Mouse (Mus musculus): ENCODE measurements around the gene Wdr24.

DNA sequence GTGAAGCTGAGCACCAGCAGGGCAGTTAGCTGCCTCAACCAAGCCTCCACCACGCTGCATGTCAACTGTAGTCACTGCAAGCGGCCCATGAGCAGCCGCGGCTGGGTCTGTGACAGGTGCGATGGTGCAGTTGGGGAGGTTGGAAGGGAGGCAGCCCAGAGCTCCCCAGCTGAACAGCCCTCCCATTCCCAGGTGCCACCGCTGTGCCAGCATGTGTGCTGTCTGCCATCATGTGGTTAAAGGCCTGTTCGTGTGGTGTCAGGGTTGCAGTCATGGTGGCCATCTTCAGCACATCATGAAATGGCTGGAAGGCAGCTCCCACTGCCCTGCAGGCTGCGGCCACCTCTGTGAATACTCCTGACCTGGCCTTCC lies 4.8 kb downstream of the Wdr24 start:
- TF ChIP-seq CTCF (conservative IDR thresholded peaks at IDR 0.05; ENCODE audit: low read length) = no peak
- TF ChIP-seq NANOG (IDR thresholded peaks at IDR 0.05; ENCODE audit: borderline replicate concordance, low read length) = no peak
- TF ChIP-seq POU5F1 (IDR thresholded peaks at IDR 0.05; ENCODE audit: borderline replicate concordance, low read length) = no peak

Measured in E14TG2a.4 (cell line).